Mouse (Mus musculus) lung, postnatal 0 days (tissue): ENCODE results near the gene Hs6st3. TPM values are rescaled to one million over a fixed set of nuclear protein-coding genes. Genes with fewer than 3 reads are reported as not detected.
"Not testable (repeated sequence)": the region's sequence is repeated elsewhere in the genome, so short reads cannot be mapped to it uniquely, and the experiment has no call there.

Experiments used
- ATAC-seq: fragments of 200-750 bp; cut with Nextera tagmentation; 2 replicates; pipeline ENCODE4 v1.8.0; 2017; ENCODE audit warnings: moderate library complexity
- DNase-seq: peaks from one replicate; pipeline ENCODE4 v3.0.0-alpha.2; 2016; ENCODE audit warnings: low spot score
- H3K27ac ChIP-seq: fragments of 300-500 bp; sonication (generic); 2 replicates; pipeline ENCODE4 v1.5.1; 2014; ENCODE audit warnings: antibody characterized with exemption, mild to moderate bottlenecking, low read length, mixed read lengths
- H3K27me3 ChIP-seq: fragments of 300-500 bp; sonication (generic); replicated peaks from 2 replicates; pipeline ENCODE4 v1.6.1; 2014; ENCODE audit warnings: low read length, mixed read lengths; ENCODE audit not compliant: insufficient read depth
- H3K36me3 ChIP-seq: fragments of 300-500 bp; sonication (generic); 2 replicates; pipeline ENCODE4 v1.6.1; 2014; ENCODE audit warnings: low read length, mixed read lengths; ENCODE audit not compliant: insufficient read depth
- H3K4me1 ChIP-seq: fragments of 300-500 bp; sonication (generic); 2 replicates; pipeline ENCODE4 v1.6.1; 2014; ENCODE audit warnings: antibody characterized with exemption, low read depth, low read length, mixed read lengths; ENCODE audit not compliant: insufficient read depth
- H3K4me2 ChIP-seq: fragments of 300-500 bp; sonication (generic); replicated peaks from 2 replicates; pipeline ENCODE4 v1.6.1; 2014; ENCODE audit warnings: low read depth, mild to moderate bottlenecking, low read length, moderate library complexity, mixed read lengths
- H3K4me3 ChIP-seq: fragments of 300-500 bp; sonication (generic); 2 replicates; pipeline ENCODE4 v1.5.1; 2014; ENCODE audit warnings: low read depth, low read length
- H3K9ac ChIP-seq: fragments of 300-500 bp; sonication (generic); replicated peaks from 2 replicates; pipeline ENCODE4 v1.6.1; 2014; ENCODE audit warnings: low read depth, mild to moderate bottlenecking
- H3K9me3 ChIP-seq: fragments of 300-500 bp; sonication (generic); 2 replicates; pipeline ENCODE4 v1.6.1; 2016; ENCODE audit warnings: low read length, mixed read lengths
- CTCF ChIP-seq: IDR thresholded peaks from 2 replicates; pipeline ENCODE4 v1.5.1; 2016; ENCODE audit warnings: antibody characterized with exemption, mild to moderate bottlenecking
- EP300 ChIP-seq: IDR thresholded peaks from 2 replicates; pipeline ENCODE4 v1.6.1; 2016; ENCODE audit warnings: antibody characterized with exemption, mild to moderate bottlenecking, control low read depth
- WGBS: fragments of 180-500 bp; shearing (Covaris S2); extraction: QIAGEN DNeasy Blood & Tissue Kit; methylation state at CpG from one replicate; pipeline ENCODE4 v1.1.7; 2014; 5-methylcytosine and 5-hydroxymethylcytosine counted together
- polyA plus RNA-seq: library from polyadenylated mRNA; unstranded; fragments of >200 nt; fragmentation: Nextera tagmentation; extraction: Ambion mirVana; gene quantifications from 2 replicates; pipeline ENCODE4 v1.2.1, GENCODE M21; 2015

Hs6st3 gene
- polyA plus RNA-seq, 1 experiment from 2014 or later = 0.66 TPM

DNA sequence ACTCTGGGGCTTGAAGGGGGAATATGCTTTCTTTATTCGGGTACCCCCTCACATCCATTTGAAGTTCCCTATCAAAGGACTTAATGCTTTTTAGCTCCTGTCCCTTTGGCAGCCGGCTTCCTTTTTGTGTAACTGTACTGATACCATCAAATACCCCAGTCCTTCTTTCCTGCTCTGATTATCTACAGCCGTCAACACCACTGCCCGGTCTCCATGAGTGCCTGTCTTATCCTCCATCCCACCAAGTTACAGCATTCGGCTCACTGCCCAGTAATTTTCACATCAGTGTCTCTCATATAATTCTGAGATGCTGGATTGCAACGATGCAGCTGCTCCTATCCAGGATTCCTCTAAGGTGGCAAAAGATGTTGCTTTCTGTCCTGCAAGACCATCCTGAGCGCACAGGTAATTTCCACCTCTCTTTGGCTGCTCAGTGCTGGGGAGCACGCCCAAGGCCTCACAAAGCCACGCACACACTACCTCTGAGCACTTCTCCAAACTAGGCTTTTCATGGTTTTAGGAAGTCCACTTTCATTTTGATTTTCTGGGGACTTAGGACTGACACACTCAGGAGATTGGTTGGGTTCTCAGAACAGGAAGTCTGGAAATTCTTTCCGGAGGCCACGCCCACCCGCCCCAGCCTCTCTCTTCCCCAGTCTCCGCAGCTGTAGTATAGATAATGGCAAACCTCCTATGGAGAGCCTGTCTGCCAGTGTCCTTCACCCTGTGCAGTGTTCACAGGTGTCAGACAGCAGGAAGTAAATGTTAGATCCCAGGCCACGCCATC, 122.2 kb downstream of the Hs6st3 start:
- DNase-seq = no peak
- no peak for TF ChIP-seq CTCF
- TF ChIP-seq EP300 = no peak
- no peaks in the 10 kb centered on the region for H3K36me3 ChIP-seq
- H3K4me3 ChIP-seq = no peak overlapping the region
- no peak overlapping the region for H3K27ac ChIP-seq
- no peaks in the 10 kb centered on the region for H3K9me3 ChIP-seq
- H3K27me3 ChIP-seq = no peaks in the 10 kb centered on the region
- no peaks in the 10 kb centered on the region for H3K4me1 ChIP-seq
- ATAC-seq = no peak
- no peak overlapping the region for H3K9ac ChIP-seq
- no peak overlapping the region for H3K4me2 ChIP-seq
- 65% methylated on average over 14 of the region's 14 CpGs for WGBS

DNA sequence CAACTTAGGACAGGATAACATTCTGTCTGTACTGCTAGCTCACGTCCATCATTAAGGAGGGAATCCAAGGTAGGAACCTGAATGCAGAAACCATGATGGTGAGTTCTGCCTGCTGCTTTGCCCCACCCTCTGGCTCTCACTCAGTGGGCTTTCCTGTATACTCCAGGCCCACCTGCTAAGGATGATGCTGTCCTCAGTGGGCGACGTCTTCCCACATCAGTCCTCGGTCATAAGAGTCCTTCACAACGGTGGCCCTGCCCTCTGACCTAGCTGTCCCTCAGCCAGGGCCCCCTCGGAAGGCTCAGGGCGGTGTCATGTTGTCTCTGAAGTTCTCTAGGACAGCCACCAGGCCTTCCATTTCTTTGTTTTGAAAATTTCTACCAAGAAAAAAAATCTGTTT, 128.2 kb downstream of the Hs6st3 start:
- no peak for DNase-seq
- no peaks in the 10 kb centered on the region for H3K27me3 ChIP-seq
- no peaks in the 10 kb centered on the region for H3K4me1 ChIP-seq
- WGBS = 71% methylated on average over 7 of the region's 7 CpGs
- H3K9ac ChIP-seq = no peak overlapping the region
- H3K4me2 ChIP-seq = no peak overlapping the region
- H3K27ac ChIP-seq = no peak overlapping the region
- no peaks in the 10 kb centered on the region for H3K36me3 ChIP-seq
- TF ChIP-seq CTCF = no peak
- no peak for TF ChIP-seq EP300
- ATAC-seq = no peak
- H3K4me3 ChIP-seq = no peak overlapping the region
- no peaks in the 10 kb centered on the region for H3K9me3 ChIP-seq

DNA sequence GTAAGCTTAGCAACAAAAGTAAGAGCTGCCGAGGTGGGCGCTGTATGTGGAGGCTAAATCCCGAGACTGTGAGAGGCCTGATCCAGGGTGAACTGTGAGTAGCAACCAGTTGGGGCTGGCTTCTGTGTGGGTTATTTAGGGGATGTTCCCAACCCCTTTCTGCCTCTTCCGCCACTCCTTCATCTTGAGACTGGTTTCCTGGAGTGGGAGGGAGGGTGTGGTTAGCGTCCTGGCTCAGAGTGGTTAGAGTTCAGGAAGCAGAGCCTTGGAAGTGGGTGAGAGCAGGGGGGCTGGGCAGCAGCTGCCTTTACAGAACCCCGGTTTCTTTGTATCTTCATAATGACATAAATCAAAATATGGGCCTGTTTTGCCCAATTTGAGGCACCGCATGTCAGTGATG, 134.9 kb downstream of the Hs6st3 start:
- no peak overlapping the region for H3K4me2 ChIP-seq
- H3K4me3 ChIP-seq = no peak overlapping the region
- TF ChIP-seq EP300 (no peak), CTCF (no peak)
- no peaks in the 10 kb centered on the region for H3K27me3 ChIP-seq
- no peaks in the 10 kb centered on the region for H3K9me3 ChIP-seq
- WGBS = 55% methylated on average over 7 of the region's 7 CpGs
- no peaks in the 10 kb centered on the region for H3K4me1 ChIP-seq
- DNase-seq (peak; percentile 11), ATAC-seq (no peak)
- H3K36me3 ChIP-seq = no peaks in the 10 kb centered on the region
- no peak overlapping the region for H3K27ac ChIP-seq
- no peak overlapping the region for H3K9ac ChIP-seq

DNA sequence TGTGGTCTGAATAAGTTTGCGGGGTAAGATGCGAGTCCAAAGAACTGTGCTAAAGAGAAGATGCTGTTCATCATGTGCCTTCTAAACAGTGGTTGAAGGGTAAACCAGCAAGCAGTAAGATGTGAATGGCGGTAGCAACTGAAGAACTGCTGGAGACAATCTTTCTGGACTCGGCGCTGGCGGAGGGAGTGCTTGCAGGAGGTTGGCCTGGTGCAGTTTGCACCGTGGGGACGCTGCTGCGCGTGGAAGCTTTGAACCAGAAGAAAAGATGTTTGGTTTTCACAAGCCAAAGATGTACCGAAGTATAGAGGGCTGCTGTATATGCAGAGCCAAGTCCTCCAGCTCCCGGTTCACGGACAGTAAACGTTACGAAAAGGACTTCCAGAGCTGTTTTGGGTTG, 140.0 kb downstream of the Hs6st3 start:
- H3K4me3 ChIP-seq, DNase-seq, ATAC-seq, H3K27ac ChIP-seq, H3K36me3 ChIP-seq, H3K4me2 ChIP-seq, H3K27me3 ChIP-seq, H3K4me1 ChIP-seq, H3K9ac ChIP-seq, H3K9me3 ChIP-seq: not testable (repeated sequence)
- 95% methylated on average over 10 of the region's 15 CpGs for WGBS

DNA sequence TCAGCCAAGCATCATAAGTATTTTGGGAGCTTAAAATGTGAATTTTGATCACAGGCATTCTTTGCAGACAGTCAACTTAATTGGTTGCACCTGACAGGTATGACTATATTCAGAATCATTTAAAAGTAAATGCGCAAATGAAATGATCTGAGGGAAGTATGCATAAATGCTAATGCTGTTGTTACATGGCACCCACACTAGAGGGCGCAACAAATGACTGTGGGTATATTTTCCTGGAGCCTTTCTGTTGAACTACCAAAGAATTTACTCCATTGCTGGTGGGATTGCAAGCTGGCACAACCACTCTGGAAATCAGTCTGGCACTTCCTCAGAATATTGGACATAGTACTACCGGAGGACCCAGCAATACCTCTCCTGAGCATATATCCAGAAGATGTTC, 145.8 kb downstream of the Hs6st3 start:
- DNase-seq (no peak), ATAC-seq (no peak)
- WGBS = 84% methylated on average over 3 of the region's 3 CpGs
- Histone ChIP-seq H3K36me3 (no peaks in the 10 kb centered on the region), H3K27me3 (no peaks in the 10 kb centered on the region), H3K4me2 (no peak overlapping the region), H3K9me3 (no peaks in the 10 kb centered on the region), H3K27ac (no peak overlapping the region), H3K4me1 (no peaks in the 10 kb centered on the region), H3K9ac (no peak overlapping the region), H3K4me3 (no peak overlapping the region)
- TF ChIP-seq EP300 (no peak), CTCF (peak; percentile 51)

DNA sequence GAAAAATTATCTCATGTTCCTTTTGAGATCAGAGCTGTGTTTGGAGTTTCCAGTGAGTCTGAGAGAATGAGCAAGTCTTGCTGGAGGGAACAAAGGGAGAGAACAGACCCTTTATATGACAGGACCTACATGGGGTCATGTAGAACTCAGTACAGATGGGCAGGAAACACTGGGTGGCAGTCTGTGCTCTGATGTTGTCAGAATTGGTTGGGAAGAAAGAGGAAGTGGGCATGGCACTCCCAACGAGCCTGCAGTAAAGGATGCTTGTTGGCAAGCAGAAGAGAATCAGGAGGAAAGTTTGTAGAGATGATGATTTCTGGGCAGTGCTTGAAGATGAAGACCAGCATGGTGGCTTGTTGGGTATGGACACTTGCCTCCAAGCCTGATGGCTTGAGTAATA, 151.5 kb downstream of the Hs6st3 start:
- DNase-seq (no peak), ATAC-seq (no peak)
- no peaks in the 10 kb centered on the region for H3K4me1 ChIP-seq
- H3K9ac ChIP-seq = no peak overlapping the region
- no peak overlapping the region for H3K27ac ChIP-seq
- H3K36me3 ChIP-seq = no peaks in the 10 kb centered on the region
- no peak for TF ChIP-seq EP300
- TF ChIP-seq CTCF = no peak
- 38% methylated on average over 1 of the region's 1 CpGs for WGBS
- H3K27me3 ChIP-seq = no peaks in the 10 kb centered on the region
- H3K4me3 ChIP-seq = no peak overlapping the region
- no peak overlapping the region for H3K4me2 ChIP-seq
- no peaks in the 10 kb centered on the region for H3K9me3 ChIP-seq

DNA sequence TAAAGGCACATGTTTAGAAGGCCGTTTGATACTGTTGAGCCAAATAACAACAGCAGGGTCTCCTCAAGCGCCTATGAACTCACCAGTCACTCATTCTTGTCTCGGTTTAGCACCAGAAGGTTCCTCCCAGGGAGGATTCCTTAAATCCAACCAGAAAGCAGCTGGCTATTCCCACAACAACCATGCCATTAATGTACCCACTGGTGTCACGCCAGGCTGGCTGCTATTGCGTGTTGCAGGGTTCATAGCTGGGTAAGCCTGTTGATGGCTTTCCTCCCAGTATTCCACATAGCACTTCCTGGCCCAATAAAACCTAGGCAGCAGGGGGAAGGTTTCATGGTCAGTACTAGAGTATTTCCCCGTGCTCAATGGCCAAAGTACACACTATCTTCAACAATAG, 155.9 kb downstream of the Hs6st3 start:
- Histone ChIP-seq H3K27me3 (no peaks in the 10 kb centered on the region), H3K27ac (no peak overlapping the region), H3K4me1 (no peaks in the 10 kb centered on the region), H3K9me3 (no peaks in the 10 kb centered on the region), H3K9ac (no peak overlapping the region), H3K36me3 (no peaks in the 10 kb centered on the region), H3K4me2 (no peak overlapping the region), H3K4me3 (no peak overlapping the region)
- ATAC-seq = no peak
- whole genome bisulfite sequencing = 76% methylated on average over 6 of the region's 6 CpGs
- DNase-seq = no peak
- TF ChIP-seq EP300 (no peak), CTCF (no peak)
